Mouse (Mus musculus) heart, adult 8-10 months (tissue): ENCODE data around the gene Rab15. TPM values are rescaled to one million over a fixed set of nuclear protein-coding genes. Genes with fewer than 3 reads are reported as not detected.
"Not testable (repeated sequence)": the region's sequence is repeated elsewhere in the genome, so short reads cannot be mapped to it uniquely, and the experiment has no call there.

Experiments used
- DNase-seq: peaks from one replicate; pipeline ENCODE4 v3.0.0; 2022; ENCODE audit warnings: low spot score
- total RNA-seq, 4 experiments: library from RNA; stranded (reverse); gene quantifications; 2 replicates each; pipeline ENCODE4 v1.2.4; 2022

Gene Rab15
- total RNA-seq, result under 1 TPM; 0.25 to 0.92 (median 0.32) TPM

DNA sequence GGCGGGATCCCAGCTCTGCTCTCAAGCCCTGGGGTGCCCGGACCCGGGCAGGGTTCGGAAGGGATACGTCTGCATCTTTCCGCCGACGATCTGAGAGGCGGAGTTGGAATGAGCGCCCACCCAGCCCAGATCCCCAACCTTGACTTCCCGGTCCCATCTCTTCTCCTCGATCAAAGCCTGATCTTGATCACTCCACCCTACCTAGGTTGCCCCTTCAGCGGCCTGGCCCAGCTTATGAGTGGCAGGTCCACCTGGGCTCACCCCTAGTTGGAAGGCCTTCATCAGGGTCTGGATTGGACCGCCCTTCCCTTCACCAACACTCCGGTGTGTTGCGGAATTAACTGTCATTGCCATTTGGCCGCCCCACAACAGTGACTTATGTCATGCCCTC is at the start of gene Rab15:
Rab15 (minus strand) TSS at position 258 of the 391 bp plus-strand sequence.
- no peak for DNase-seq

DNA sequence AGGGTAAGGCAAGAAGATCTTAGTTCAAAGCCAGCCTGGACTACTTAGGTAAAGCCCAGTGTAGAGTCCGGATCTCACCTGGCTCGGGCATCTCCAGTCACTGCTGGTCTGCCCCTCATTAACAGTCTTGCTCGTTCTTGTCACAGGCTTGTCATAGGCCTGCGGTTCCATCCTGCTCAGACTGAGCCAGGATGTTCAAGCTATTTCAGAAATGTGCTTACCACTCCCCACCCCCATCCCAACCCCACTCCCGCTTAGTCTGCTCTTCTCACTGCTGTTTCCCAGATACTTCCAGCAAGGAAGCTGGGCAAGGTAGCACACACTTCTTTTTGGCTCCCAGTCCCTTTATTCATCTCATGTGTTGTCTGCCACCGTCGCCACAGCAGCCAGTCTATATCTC is 46.9 kb upstream of the Rab15 start:
- no peak for DNase-seq

DNA sequence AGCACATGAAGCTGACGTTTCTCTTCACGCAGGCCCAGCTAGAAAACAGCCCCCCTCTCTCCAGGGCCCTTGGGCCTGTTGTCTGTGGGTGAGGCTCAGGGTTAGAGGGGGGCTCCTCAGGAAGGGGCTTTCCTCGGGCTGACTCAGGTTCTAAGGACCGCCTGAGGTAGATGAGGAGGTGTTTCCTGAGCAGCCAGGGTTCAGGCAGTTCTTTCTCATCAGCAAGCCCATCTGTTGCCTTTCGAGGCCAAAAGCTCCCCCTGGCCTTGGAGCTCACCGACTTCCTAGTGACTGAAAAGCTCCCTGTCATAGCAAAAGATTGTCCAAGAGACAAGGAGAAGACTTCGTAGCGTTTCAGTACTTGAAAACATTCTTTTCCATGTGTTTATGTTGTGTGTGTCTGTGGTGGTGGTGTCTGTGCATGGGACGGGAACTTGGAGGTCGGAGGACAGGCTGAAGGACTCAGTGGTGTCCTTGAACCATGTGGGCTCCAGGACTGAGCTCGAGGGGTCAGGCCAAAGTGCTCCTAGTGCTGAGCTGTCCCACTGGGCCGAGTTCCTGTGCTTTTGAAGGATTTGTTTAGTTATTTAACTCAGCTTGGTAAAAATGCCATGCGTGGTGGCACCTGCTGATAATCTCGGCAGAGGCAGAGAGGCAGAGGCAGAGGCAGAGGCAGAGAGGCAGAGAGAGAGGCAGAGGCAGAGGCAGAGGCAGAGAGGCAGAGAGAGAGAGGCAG is 45.9 kb upstream of the Rab15 start:
- no peak for DNase-seq

DNA sequence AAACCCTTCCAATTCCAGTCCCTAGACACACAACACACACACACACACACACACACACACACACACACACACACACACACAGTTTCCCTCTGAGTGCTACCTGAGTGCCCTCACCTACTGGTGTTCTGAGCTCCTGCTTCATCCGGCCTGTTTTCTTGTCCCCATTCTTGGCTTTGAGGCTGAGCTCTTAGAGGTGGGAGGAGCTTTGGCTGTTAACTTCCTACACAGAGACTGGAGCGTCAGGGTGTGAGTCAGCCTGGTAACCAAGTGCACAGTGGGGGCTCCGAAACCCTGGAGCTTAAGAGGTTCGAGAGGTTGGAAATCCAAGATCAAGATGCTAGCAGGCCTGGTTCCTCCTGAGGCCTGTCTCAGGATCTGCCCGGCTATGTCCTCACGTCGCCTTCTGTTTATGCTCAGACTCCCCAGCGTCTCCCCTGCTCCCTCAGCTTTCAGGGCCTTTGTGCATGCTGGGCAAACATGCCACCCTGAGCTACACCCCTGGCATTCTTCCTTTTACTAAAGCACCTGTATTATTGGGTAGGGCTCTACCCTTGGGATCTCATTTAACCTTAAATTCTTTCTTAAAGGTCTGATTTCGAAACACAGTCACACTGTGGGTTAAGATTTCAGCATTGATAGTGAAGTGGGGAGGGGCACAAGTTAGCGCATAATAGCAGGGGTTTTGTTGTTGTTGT is 45.0 kb upstream of the Rab15 start:
- no peak for DNase-seq

DNA sequence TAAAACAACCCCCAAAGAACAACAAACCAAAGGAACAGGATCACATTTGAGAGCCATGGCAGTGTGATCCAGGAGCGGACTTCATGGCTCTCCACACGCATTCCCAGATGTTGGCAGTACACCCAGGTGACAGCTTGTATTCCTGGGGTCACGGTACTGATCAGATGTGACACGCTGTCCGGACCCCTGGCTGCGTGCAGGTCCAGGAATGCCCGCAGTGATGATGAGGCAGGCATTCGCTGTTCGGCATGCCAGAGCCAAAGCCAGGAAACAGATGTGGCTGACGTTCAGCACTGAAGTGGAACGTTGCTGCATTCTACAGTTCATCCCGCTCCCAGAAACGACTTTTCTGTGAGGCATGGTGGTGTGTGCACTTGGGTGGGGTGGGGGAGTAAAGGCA is 42.6 kb upstream of the Rab15 start:
- no peak for DNase-seq

DNA sequence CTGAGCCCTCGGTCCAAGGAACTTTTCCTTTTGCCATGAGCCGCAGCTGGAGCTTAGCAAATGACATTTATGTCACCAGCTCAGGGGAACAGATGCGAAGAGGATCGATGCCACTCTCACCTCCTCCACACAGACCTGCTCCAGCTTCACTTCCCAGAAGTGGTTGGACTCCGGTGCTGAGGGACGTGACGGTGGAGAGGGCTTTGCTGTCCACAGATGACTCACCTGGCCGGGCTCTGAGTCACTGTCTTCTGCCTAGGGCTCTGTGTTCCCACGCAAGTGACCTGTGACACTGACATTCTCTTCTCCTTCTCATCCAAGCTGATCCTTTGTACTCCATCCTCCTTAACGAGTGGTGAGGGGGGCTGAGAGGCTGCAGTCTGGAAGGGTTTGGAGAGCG is 40.9 kb upstream of the Rab15 start:
- DNase-seq, result no peak

DNA sequence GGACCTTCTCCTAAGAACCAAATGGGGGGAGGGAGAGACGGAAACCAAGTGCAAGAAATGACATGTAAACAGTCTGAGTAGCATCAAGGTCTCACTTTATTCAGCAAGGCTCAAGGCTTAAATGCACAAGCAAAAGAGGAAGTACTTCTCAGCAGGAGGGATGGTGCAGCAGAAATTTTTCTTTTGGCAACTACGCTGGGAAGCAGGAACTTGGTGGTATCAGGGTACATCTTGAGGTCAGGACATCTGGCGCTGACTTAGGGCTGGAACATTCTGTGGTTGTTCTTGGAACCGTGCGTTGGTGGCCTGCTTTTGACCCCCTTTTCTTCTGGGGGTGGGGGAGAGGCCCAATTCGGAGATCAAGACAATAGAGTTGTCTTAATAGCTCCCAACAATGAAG is 36.1 kb upstream of the Rab15 start:
- DNase-seq, result not testable (repeated sequence)

DNA sequence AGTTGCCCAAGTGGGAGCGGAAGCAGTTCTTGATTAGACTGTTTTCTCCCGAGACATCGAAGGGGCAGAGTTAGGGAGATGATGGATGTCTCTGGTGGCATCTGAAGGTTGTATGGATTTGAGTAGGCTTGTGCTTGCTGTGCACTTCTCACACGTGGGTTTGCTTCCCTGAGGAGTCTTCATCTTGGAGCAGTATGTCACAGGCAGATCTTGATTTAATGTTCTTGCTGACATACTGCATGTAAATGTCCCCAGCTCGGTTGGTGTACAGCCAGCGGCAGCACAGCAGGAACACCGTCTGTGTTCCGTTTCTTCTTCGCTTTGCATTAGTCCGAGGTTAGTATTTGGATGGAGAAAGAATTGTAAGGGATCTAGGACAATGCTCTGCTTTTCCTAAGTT is 34.4 kb upstream of the Rab15 start:
- DNase-seq, result no peak

DNA sequence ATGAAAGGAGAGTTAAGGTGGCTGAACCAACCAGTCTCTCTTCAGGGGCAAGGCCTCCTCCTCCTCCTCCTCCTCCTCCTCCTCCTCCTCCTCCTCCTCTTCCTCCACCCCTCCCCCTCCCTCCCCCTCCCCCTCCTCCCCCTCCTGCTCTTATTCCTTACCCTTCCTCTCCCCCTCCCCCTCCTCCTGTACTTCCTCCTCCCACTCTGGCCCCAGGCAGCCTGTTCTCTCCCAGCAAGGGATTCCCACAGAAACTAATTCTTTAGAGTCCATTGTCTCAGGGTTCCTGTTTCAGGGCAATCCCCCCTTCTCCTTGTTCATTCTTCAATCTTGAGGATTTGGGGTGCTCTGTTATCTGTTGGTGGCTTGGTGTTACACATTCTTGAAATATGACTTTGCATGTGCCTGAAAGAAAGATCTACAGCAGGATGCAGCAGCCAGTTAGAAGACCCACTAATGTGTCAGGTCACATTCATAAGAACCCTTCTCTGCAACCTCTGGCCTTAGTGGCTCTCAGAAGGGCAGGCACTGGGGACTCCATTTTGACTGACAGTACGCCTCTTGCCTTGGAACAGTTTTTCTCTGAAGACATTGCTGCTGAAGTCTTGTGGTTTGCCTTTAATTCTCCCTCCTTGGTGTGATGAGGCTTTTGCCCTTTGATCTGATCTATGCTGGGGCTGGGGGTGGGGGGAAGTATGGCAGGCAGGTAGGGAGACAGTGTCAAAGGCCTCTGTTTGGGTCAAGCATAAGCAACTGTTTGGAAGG is 30.9 kb upstream of the Rab15 start:
- no peak for DNase-seq

DNA sequence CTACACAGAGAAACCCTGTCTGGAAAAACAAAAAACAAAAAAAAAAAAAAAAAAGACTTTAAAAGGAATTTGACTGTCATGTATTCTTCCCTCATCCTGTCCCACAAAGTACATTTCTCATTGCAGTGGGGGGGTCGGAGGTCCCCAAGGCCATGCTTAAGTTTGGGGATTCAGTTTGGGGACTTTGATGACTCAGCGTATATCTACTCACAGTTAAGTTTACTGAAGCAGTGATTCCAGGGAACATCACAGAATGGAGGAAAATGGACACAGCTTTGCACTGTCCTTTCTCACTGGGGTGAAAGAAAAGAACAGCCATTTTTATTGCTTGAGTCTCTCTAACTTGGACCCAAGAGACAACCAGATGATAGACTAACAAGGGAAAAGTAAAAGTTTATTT is 29.7 kb upstream of the Rab15 start:
- no peak for DNase-seq

DNA sequence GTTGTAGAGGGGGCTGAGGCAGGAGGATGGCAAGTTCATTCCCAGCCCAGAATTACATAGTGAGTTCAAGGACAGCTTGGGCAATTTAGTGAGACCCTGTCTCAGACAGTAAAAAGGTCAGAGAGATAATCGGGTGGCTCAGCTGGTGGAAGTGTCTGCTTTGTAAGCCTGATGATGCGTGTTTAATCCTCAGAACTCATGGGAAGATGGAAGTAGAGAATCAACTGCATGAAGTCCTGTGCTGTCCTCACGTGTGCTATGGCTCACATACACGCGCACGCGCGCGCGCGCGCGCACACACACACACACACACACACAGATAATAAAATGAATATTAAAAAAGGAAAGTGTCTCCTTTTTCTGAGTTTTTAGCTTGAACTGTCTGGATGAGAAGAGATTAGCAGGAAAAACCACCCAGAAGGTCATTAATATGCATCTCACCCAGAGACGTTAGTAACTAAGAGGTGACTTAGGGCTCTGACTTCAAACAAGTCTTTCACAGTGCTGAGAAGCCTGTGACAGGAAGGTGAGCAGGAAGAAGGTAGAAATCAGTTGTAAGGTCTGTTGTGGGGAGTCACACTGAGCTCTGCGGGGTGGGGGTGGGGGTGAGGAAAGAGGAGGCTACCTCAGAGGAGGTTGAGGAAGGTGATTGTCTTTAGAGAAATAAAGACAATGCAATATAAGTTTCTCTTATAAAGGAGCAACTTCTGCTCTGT is 21.8 kb upstream of the Rab15 start:
- DNase-seq, result no peak

DNA sequence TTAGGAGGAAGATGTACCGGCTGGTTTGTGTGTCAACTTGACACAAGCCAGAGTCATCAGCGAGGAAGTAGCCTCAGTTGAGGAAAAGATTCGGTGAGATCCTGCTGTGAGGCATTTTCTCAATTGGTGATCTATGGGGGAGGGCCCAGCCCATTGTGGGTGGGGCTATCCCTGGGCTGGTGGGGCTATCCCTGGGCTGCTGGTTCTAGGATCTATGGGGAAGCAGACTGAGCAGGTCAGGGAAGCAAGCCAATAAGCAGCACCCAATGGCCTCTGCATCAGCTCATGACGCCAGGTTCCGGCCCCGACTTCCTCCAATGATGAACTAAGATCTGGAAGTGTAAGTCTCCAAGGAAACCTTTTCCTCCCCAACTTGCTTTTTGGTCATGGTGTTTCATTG is 17.4 kb upstream of the Rab15 start:
- no peak for DNase-seq

DNA sequence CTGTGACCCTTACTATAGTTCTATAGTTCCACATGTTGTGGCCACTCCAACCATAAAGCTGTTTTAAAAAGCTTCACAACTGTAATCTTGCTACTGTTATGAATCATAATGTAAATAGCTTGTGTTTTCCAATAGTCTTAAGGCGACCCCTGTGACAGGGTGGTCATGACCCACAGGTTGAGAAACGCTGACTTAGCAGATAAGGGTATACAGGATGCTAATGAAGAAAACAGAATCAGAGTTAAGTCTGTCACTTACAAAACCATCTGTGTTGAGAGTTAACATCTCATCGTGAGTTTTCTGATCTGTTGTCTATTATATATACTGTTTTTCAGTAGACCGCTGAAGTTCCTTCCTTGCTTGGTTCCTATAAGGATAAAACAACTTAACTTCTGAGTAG is 16.6 kb upstream of the Rab15 start:
- no peak for DNase-seq

DNA sequence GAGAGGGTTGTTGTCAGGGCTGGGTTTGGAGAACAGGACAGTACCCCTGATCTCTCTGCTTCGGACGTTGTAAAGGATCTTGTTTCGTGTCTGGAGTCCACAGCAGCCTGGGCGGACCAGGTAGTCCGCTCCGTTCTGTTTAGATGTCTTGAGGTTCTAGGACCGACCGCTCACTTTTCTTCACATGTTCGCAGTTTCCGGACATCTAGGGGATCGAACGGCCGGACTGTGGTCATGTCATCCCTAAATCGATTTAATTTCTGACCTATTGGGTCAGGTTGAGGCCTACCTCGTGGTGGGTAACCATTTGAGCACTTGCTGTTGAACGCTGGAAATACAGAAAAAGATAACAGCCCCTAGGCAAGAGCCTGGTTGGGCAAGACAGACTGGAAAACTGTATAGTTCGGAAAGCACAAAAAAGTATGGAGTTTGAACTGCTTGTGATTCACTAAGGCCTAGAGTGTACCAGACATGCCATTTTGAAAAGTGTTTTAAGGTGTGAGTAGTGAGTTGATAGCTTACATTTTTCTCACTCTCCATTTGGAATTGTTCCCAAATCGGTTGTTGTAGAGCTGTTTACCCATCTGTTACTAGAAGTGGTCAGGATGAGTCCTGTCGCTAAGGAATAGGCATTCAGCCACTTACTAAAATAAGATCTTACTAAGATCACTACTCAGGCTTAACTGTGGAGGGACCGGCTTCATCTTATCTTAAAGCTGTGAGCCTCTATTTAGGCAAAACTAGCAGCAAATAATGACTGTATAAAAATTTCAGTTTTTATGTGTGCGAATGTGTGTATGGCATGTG is 15.3 kb upstream of the Rab15 start:
- no peak for DNase-seq

DNA sequence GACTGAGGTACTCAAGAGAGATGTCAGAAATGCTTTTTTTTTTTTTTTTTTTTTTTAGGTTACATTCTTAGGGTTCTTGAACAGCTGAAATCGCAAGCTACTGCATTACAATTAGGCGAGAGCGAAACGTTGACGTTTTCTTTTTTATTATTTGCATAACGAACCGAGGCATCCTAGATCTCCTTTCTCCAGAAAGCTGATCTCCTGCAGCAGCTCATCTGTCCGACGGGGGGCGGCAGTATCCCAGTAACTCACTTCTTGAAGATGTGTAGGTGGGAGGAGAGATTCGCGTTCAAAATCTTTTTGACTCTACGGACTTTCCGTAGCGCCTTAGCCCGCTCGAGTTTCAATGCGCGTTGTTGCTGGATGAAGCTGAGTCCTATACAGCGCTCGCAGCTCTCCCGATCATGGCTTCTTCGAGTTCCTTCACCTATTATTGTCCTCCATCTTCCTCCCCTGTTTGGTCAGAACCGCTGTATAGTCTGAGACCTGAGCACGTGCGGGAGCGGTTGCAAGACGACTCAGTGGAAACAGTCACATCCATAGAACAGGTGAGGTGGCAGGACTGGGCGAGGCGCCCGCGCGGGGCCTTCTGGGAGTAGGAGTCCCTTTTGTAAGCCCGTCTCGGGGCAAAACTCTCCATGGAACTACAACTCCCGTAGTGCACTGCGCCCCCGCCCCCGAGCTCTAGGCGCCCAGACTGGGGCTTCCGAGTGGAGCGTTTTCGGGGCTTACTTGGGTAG is 14.6 kb upstream of the Rab15 start:
- peak; percentile 96 for DNase-seq

DNA sequence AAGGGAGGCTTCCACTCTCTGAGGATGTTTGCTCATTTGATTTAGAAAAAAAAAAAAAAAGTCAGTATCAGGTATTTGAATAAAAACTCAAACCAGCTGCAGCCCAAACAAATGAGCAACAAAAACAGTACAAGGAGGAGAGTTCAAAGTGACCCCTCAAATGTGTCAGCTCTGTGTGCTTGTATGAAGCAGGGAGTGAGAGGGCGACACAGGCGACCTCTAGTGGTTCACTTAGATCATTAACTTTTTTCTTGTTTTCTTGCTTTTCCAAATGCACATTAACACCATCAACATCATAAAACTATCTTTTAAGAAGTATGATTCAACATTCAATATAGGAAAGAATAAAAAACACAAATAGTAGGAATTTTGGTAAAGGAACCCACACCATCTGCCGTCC is 10.0 kb upstream of the Rab15 start:
- peak; percentile 15 for DNase-seq

DNA sequence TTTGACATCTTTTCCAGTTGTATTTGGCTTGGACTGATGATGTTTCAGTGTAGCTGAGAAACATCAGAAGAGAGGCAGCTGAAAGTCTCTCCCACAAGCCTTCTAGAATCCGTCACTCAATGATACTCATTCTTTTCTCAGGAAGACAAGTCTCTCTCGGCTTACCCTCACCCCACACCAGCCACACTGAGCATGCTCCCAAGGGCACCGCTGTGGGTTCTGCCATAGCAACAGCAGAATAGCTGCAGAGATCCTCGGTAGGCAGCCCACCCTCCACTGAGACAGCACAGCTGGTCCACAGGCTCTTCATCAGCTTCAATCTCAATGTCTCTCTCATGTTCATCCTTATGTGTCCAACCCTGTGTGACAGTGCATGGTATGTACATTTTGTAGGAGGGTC is 2.6 kb upstream of the Rab15 start:
- no peak for DNase-seq

DNA sequence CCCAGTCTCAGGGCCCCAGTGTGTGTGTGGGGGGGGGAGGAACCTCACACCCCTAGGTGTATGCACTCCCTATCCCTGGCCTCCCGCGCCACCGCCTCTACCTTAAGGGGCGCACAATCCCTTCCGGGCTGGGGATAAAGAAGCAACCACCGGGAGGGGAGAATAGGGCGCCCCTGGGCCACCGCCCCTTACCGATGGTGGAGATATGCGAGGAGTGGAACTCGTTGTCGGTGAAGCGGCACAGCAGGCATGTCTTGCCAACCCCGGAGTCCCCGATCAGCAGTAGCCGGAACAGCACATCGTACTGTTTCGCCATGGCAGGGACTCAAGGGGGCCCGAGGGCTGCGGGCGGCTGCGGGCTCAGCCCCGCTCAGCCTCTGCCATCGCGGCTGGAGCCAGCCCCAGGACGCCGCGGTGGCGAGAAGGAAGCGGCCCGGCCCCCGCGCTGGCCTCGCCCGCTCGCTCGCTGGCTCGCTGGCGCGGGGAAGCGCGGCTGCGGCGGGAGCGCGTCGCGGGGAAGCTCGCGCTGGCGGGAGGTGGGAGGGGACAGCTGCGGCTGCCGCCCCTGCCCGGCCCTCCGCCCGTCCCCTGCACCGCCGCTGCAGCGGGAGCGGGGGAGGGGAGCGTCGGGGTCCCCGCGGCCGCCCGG is 582 bp downstream of the Rab15 start:
- DNase-seq, result no peak

DNA sequence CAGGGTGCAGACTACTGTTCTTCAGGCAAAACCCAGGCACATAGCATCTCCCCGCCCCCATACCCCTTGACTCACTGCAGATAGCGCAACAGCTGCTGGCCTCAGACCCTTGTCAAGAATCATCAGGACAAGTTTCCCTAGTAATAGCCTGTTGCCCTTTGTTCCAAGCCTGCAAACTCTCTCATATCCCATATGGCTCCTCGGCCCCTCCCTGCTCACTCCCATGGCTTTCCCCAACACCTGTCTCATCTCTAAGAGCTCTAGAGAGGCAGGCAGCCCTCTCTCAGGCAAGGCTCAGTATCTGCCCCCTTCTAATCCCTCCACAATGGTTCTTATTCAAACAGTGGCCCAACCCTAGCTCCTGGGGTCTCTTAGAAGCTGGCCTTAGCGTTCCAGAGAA is 2.1 kb downstream of the Rab15 start:
- no peak for DNase-seq

DNA sequence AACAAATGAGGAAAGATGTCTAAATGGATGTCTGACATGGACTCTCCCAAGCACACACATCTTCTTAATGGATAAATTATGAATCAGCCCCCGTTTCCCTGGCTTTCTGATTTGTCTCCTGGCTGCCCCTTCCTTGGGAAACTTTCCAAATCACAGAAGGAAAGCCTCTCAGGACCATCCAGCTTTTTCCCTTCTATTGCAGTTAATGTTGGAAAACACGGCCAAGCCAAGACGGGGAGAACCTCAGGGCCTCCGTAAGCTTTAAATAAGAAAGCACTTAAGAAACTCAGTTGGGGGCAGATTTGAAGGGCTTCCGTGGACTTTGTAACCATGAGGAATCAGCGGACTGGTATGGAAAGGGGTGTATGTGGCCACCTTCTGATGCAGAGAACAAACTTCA is 2.9 kb downstream of the Rab15 start:
- no peak for DNase-seq
